Comparison of ENCODE assay signal across 29 mouse cellular contexts in genomic region chr3:125306675-125307074, GRCm38 (mm10).
DNase-seq lines count a peak whose midpoint lies in the region; ATAC-seq and TF ChIP-seq lines count a peak whose summit lies in the region.
"Had no signal": no experiment of that assay in that cellular context is flagged by ENCODE, and none has a peak within 500 bp of the region (broad histone marks: within the 10 kb centered on the region; RNA-seq: fewer than 3 reads in every experiment).

No protein-coding gene starts in this region.

- DNase-seq in c-Kit-positive CD71-positive TER-119-positive erythroid progenitor cells, embryonic 14.5 days (ENCODE audit: low spot score), result peak; percentile 4
- DNase-seq in liver, embryonic 13.5 days, result peak; percentile 11
- DNase-seq in kidney, adult 2 months, result no peak
- DNase-seq in lung, postnatal 4 days, result no peak
- no peak for DNase-seq in left cerebral cortex, adult 11 months (ENCODE audit: low spot score)
- DNase-seq: adrenal gland, adult 2 months; adrenal gland, postnatal 14 days; cerebellum, adult 18-20 months; cerebellum, adult 9-11 months; cerebellum, postnatal 25 days; gastrocnemius, postnatal 10 days; heart, adult 11 months; heart, postnatal 10 days; heart, postnatal 36 days had no signal

- ATAC-seq in erythroid progenitor cell, adult 5-6 weeks (replicated peaks; ENCODE audit: low FRiP score, poor library complexity, severe bottlenecking), result peak; percentile 70
- peak; percentile 90 for ATAC-seq in liver, embryonic 13.5 days (ENCODE audit: low read depth)
- ATAC-seq in liver, embryonic 16.5 days (ENCODE audit: low read depth), result peak; percentile 89
- ATAC-seq in intestine, embryonic 16.5 days, result no peak
- ATAC-seq: CD4-positive, CD25-positive, alpha-beta regulatory T cell, adult 4 months; forebrain, embryonic 13.5 days; forebrain, embryonic 16.5 days; hindbrain, embryonic 16.5 days had no signal

- H3K4me2 ChIP-seq in liver, embryonic 13.5 days, result no peak overlapping the region
- H3K4me2 ChIP-seq in liver, embryonic 16.5 days (ENCODE audit: low read depth, low read length), result no peak overlapping the region
- no peak overlapping the region for H3K4me2 ChIP-seq in intestine, embryonic 16.5 days (ENCODE audit: low read depth, low read length)
- H3K4me2 ChIP-seq: embryonic facial prominence, embryonic 12.5 days; embryonic facial prominence, embryonic 15.5 days; forebrain, embryonic 13.5 days; heart, embryonic 12.5 days; heart, embryonic 15.5 days; hindbrain, embryonic 13.5 days had no signal

- H3K27me3 ChIP-seq in liver, embryonic 13.5 days, result no peaks in the 10 kb centered on the region
- no peaks in the 10 kb centered on the region for H3K27me3 ChIP-seq in liver, embryonic 16.5 days (ENCODE audit: control insufficient read depth, insufficient read depth, low read depth, low read length)
- H3K27me3 ChIP-seq in kidney, adult 2 months (replicated peaks; ENCODE audit: control insufficient read depth, insufficient read depth, low read length), result no peaks in the 10 kb centered on the region
- no peaks in the 10 kb centered on the region for H3K27me3 ChIP-seq in intestine, embryonic 16.5 days (replicated peaks; ENCODE audit: control insufficient read depth, insufficient read depth, low read length)
- H3K27me3 ChIP-seq: embryonic facial prominence, embryonic 12.5 days; embryonic facial prominence, embryonic 15.5 days; forebrain, embryonic 13.5 days; heart, embryonic 12.5 days; heart, embryonic 15.5 days; hindbrain, embryonic 13.5 days had no signal

- H3K9me3 ChIP-seq in liver, embryonic 13.5 days (replicated peaks), result no peaks in the 10 kb centered on the region
- no peaks in the 10 kb centered on the region for H3K9me3 ChIP-seq in liver, embryonic 16.5 days (replicated peaks; ENCODE audit: control insufficient read depth, low read length)
- no peaks in the 10 kb centered on the region for H3K9me3 ChIP-seq in intestine, embryonic 16.5 days (ENCODE audit: control insufficient read depth, low read length)
- H3K9me3 ChIP-seq: embryonic facial prominence, embryonic 12.5 days; embryonic facial prominence, embryonic 15.5 days; forebrain, embryonic 10.5 days; forebrain, embryonic 13.5 days; heart, embryonic 12.5 days; heart, embryonic 15.5 days; hindbrain, embryonic 10.5 days; hindbrain, embryonic 13.5 days had no signal

- WGBS in liver, embryonic 13.5 days (ENCODE audit: insufficient replicate concordance), result 35% methylated on average over 1 of the region's 1 CpGs
- 24% methylated on average over 1 of the region's 1 CpGs for WGBS in liver, embryonic 16.5 days (ENCODE audit: insufficient replicate concordance)
- 80% methylated on average over 1 of the region's 1 CpGs for WGBS in kidney, adult 2 months
- 80% methylated on average over 1 of the region's 1 CpGs for WGBS in intestine, embryonic 16.5 days

- TF ChIP-seq CTCF in kidney, adult 2 months (conservative IDR thresholded peaks at IDR 0.05; ENCODE audit: insufficient read depth, insufficient read length, low read depth, low read length), result no peak

- no peak for TF ChIP-seq POLR2A in kidney, adult 2 months (IDR thresholded peaks at IDR 0.05; ENCODE audit: low read depth, low read length)

- no peak overlapping the region for H3K27ac ChIP-seq in liver, embryonic 13.5 days
- H3K27ac ChIP-seq in liver, embryonic 16.5 days (ENCODE audit: low read length), result no peak overlapping the region
- no peak overlapping the region for H3K27ac ChIP-seq in kidney, adult 2 months (ENCODE audit: insufficient read depth, low read depth, low read length)
- H3K27ac ChIP-seq in intestine, embryonic 16.5 days (ENCODE audit: low read length), result no peak overlapping the region
- H3K27ac ChIP-seq: embryonic facial prominence, embryonic 12.5 days; embryonic facial prominence, embryonic 15.5 days; forebrain, embryonic 10.5 days; forebrain, embryonic 13.5 days; heart, embryonic 15.5 days; hindbrain, embryonic 10.5 days; hindbrain, embryonic 13.5 days had no signal

- no peaks in the 10 kb centered on the region for H3K36me3 ChIP-seq in liver, embryonic 13.5 days
- no peaks in the 10 kb centered on the region for H3K36me3 ChIP-seq in liver, embryonic 16.5 days (ENCODE audit: control insufficient read depth, insufficient read depth)
- no peaks in the 10 kb centered on the region for H3K36me3 ChIP-seq in kidney, adult 2 months (ENCODE audit: control insufficient read depth, insufficient read depth, low read length)
- H3K36me3 ChIP-seq in intestine, embryonic 16.5 days (ENCODE audit: control insufficient read depth, insufficient read depth, low read length), result no peaks in the 10 kb centered on the region
- H3K36me3 ChIP-seq: embryonic facial prominence, embryonic 12.5 days; embryonic facial prominence, embryonic 15.5 days; forebrain, embryonic 10.5 days; heart, embryonic 12.5 days; heart, embryonic 15.5 days; hindbrain, embryonic 10.5 days; hindbrain, embryonic 13.5 days had no signal

- no peak overlapping the region for H3K4me3 ChIP-seq in liver, embryonic 13.5 days (replicated peaks)
- H3K4me3 ChIP-seq in liver, embryonic 16.5 days (ENCODE audit: low read depth, low read length), result no peak overlapping the region
- no peak overlapping the region for H3K4me3 ChIP-seq in kidney, adult 2 months (ENCODE audit: insufficient read depth, low read depth, low read length)
- H3K4me3 ChIP-seq in intestine, embryonic 16.5 days (ENCODE audit: low read length), result no peak overlapping the region
- H3K4me3 ChIP-seq: embryonic facial prominence, embryonic 12.5 days; embryonic facial prominence, embryonic 15.5 days; erythroblast, embryonic 14.5 days; forebrain, embryonic 10.5 days; forebrain, embryonic 13.5 days; heart, embryonic 12.5 days; heart, embryonic 15.5 days; hindbrain, embryonic 10.5 days; hindbrain, embryonic 13.5 days had no signal

- no peak overlapping the region for H3K9ac ChIP-seq in liver, embryonic 13.5 days
- H3K9ac ChIP-seq in liver, embryonic 16.5 days (ENCODE audit: low read depth, low read length), result no peak overlapping the region
- H3K9ac ChIP-seq in intestine, embryonic 16.5 days (ENCODE audit: low read depth, low read length), result no peak overlapping the region
- H3K9ac ChIP-seq: embryonic facial prominence, embryonic 12.5 days; embryonic facial prominence, embryonic 15.5 days; forebrain, embryonic 13.5 days; heart, embryonic 12.5 days; heart, embryonic 15.5 days; hindbrain, embryonic 13.5 days had no signal

- peaks cover 5% of the 10 kb centered on the region for H3K4me1 ChIP-seq in liver, embryonic 13.5 days (replicated peaks)
- peaks cover 5% of the 10 kb centered on the region for H3K4me1 ChIP-seq in liver, embryonic 16.5 days (ENCODE audit: control insufficient read depth, low read depth, low read length)
- H3K4me1 ChIP-seq in kidney, adult 2 months (ENCODE audit: control insufficient read depth, insufficient read depth, low read length), result no peaks in the 10 kb centered on the region
- H3K4me1 ChIP-seq in intestine, embryonic 16.5 days (ENCODE audit: control insufficient read depth, insufficient read depth, low read length), result no peaks in the 10 kb centered on the region
- H3K4me1 ChIP-seq: embryonic facial prominence, embryonic 12.5 days; embryonic facial prominence, embryonic 15.5 days; forebrain, embryonic 10.5 days; forebrain, embryonic 13.5 days; heart, embryonic 12.5 days; heart, embryonic 15.5 days; hindbrain, embryonic 10.5 days; hindbrain, embryonic 13.5 days had no signal

Comparison
In these comparisons a context has a peak if more than half of its experiments do, and no peak if none do; other contexts are left out.
1. DNase-seq: peak in c-Kit-positive CD71-positive TER-119-positive erythroid progenitor cells, embryonic 14.5 days (single experiment) and liver, embryonic 13.5 days (single experiment); none in kidney, adult 2 months (single experiment), lung, postnatal 4 days (0 of 2) and left cerebral cortex, adult 11 months (single experiment).